Mouse (Mus musculus) right cerebral cortex, postnatal 14 days (tissue): ENCODE measurements around the gene Tcte2.
"Not testable (repeated sequence)": the region's sequence is repeated elsewhere in the genome, so short reads cannot be mapped to it uniquely, and the experiment has no call there.

Experiments used
- DNase-seq: peaks from one replicate; pipeline ENCODE4 v3.0.0; 2022

Tcte2 gene

DNA sequence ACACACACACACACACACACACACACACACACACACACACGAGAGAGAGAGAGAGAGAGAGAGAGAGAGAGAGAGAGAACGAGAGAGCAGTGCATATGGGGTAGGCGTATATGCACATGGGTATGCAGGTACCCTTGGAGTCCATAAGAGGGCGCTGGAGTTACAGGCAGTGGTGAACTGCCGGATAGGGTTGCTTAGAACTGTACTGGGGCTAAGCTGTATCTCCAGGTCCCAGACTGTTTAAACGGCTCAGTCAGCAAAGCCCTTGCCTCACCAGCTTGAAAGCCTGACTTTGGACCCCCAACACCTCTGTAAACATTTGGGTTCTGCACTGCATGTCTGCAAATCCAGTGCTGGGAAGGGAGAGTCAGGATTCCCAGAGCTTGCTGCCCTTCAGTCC, 79.9 kb downstream of the Tcte2 start:
- no peak for DNase-seq

- DNase-seq: peak; percentile 81
These were observed 80.5 kb downstream of the Tcte2 start for GRCm38 (mm10) chr17:13681126-13681525.

DNA sequence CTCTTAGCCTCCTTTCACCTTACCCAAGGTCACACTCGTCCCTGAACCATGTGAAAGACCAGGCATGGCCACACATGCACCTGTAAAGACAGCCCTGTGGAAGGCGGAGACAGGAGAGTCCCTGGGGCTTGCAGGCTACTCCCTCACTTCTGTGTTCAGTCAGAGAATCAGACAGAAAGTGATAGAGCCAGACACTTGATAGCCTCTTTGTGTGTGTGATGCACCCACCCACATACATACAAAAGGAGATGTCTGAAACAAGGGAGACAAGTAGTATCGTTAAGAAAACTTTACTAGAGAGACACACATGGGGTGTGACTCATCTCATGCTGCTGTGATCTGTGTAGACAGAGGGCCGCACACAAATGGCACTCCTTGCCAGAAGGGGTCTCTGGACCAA, 81.3 kb downstream of the Tcte2 start:
- DNase-seq: no peak

- no peak for DNase-seq
These were observed 81.9 kb downstream of the Tcte2 start for GRCm38 (mm10) chr17:13679725-13680124.

DNA sequence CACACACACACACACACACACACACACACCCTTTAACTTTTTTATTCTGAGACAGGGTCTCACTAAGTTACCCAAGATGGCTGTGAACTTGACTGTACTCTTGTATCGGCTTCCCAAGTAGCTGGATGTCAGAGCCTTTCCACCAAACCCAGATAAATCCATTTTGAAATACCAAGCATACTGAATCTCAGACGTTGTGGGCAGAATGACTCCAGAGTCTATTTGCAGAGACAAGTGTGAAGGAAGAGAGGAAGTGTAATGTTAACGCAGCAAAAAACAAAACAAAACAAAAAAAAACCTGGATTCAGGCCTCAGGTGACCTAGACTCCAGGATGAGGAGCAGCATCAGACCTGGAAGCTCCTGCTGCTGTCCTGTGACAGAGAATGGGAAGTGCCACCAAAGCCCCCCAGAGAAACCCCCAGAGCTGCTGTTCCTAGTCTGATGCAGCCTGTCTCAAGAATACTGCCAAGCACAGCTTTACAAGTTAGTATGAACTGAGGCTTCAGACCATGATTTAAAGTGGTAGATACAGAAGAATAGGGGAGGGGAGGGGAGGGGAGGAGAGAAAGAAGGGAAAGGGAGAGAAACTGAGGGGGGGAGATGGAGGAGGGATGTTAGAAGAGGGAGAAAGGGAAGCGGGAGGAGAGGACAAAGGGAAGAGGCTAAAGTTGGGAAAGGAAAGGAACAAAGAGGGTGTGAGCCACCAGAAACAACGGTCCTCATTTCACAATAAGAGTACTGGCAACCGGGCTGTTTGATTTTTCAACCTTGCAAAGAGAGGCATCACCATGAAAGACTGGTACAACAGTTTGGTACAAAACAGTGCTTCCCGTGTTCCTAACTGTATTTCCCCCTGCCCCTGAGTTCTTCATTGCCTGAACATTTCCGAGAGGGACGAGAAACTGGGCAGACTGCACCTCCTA, 84.1 kb downstream of the Tcte2 start:
- DNase-seq: no peak

DNA sequence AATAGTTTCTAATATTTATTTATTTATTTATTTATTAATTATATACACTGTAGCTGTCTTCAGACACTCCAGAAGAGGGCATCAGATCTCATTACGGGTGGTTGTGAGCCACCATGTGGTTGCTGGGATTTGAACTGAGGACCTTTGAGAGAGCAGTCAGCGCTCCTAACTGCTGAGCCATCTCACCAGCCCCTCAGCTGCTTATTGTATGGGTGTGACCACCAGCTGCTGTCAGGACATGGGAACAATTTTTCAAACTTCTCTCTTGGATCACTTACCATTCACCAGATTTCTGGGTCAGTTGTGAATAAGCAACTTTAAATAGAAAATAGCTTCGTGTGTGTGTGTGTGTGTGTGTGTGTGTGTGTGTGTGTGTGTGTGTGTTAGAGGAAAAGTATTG, 85.5 kb downstream of the Tcte2 start:
- DNase-seq: not testable (repeated sequence)

- DNase-seq: no peak
These were observed 86.0 kb downstream of the Tcte2 start for GRCm38 (mm10) chr17:13675630-13676029.

DNA sequence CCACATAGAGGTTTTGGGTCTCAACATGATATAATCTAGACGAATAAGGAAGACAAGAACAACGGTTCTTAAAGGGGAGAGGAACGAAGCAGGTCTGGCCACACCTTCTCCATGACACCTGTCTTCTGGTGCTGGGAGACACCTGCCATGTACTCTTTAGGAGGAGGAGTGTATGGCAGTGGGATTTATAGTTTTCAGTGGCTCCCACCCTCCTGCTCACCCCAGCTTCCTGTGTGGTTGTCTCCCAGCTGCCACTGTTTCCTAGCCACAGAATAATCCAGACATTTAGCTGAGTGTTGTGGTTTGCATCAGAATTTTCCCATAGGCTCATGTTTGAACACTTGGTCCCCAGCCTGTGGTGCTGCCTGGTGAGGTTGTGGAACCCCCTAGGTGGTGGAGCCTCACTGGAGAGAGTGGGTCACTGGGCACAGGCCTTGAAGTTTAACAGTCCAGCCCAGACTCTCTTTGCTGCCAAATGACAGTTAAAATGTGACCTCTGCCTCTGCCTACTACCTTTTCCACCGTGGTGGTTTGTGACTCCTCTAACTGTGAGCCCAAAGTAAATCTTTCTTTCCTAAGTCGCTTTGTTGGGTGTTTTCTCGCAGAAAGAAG, 86.8 kb downstream of the Tcte2 start:
- DNase-seq: no peak

DNA sequence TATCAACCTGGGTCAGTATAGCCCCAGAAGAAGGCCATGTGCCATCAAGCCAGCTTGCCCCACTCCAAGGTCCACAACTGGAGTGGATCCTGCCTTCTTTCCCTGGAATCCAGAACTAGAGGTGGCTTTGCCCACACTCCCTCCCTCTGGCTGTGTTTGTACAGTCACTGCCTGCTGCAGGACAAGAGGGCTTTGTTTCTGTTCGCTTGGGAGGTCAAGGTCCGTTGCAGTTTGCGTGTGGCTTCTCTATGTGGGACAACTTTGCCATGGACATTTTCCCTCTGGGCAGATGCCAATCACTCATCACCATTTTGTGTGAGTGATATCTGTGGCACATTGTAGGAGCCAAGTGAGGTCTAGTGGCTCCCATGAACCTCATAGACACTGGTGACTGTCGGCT, 89.9 kb downstream of the Tcte2 start:
- DNase-seq: no peak

DNA sequence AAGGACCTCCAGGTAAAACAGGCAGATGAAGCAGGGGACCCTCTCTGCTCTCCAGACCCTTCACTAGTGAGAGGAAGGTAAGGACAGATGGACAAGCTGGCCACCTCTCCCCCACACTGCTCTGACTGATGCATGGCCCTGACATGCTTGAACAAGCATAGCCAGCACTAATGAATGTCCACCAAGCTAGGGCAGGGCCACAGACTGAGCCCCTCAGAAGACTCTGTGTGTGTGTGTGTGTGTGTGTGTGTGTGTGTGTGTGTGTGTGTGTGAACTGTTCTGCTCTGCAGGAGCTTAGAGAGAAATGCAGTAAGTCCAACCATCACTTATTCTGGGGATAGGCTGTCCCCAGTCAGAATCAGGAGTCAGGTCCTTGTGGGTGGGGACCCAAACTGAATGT, 91.4 kb downstream of the Tcte2 start:
- DNase-seq: no peak

GRCm38 (mm10) chr17:13669206-13669605, 92.4 kb downstream of the Tcte2 start:
- peak; percentile 60 for DNase-seq

DNA sequence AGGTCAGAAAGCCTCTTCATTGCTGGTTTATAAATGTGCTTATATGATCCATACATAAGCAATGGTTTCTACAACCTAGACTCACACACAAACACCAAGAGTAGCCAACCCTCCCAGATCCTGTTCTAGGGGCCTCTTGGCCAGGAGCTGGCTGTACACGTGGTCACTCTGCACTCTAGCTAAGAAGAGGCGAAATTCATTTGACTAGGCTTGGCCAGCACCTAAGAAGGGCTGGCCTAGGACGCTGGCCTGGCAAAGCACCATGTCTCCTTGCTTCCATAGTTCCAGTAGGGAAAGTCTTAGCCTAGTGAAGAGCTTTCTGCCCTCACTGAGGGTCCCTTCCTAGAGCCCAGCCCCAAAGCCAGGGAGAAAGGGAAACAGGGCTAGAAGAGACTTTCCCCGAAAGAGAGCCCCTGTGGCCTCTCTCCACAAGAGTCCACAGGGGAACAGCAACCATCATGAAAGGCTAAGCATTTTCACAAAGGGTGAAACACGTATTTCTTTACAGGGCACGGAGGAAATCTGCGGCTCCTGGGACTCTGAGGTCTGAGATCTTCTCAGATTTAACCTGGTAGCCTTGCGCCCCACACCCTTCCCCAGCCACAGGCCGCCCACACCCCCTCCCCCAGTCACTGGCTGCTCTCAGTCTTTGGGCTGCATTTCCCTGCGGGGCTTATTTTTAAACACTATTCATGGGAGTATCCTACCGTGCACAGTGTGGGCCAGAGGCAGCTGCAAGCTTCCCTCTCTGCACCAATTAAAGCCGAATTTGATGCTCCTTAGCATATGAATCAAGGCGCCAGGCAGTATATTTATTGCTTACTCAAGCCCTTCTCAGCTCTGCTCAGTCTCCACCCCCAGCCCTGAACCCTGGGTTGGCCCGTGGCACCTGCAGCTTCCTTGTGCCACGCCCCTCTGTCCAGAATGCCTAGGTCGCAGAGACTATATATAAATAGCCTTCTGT, 93.3 kb downstream of the Tcte2 start:
- DNase-seq: peak; percentile 46

GRCm38 (mm10) chr17:13667006-13667405, 94.6 kb downstream of the Tcte2 start:
- no peak for DNase-seq

- no peak for DNase-seq
These were observed 95.9 kb downstream of the Tcte2 start for GRCm38 (mm10) chr17:13665731-13666130.

- DNase-seq: no peak
These were observed 98.0 kb downstream of the Tcte2 start for GRCm38 (mm10) chr17:13663386-13664166.
